Mouse (Mus musculus): ENCODE measurements around the gene Crisp4. TPM values are rescaled to one million over a fixed set of nuclear protein-coding genes. Genes with fewer than 3 reads are reported as not detected.
A peak's percentile ranks its signal among the peaks of the same experiment; 100 is the strongest.

Gene Crisp4
- polyA plus RNA-seq (2015; fragmentation: Nextera tagmentation; extraction: Ambion mirVana) = not detected in 2 replicates

DNA sequence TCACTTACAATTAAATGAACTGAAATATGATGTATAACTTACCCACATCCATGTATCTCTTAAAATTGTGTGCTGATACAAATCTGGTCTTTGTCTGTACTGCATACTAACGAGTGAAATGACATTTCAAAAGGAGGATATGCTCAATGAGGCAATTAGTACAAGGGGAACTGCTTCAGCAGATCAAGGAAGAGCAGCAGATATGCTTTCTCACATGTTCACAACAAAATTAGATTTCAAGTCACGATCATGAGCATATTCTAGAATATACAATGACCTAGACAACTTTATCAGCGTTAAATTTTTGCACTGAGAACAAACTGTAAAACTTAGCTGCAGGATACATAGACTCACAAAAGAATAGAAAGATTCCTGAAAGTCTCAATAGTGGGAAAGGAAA is at the start of gene Crisp4:
Gene Crisp4, minus strand, starts transcription at position 101 of the 400 bp plus-strand sequence.
- Histone ChIP-seq H3K4me2 (ENCODE audit: low read length) (no peak within 1 kb of the TSS), H3K4me1 (ENCODE audit: control insufficient read depth, insufficient read depth, low read length) (no peaks in the 10 kb centered on the region), H3K27me3 (ENCODE audit: control insufficient read depth, insufficient read depth, low read depth, low read length) (no peaks in the 10 kb centered on the region), H3K27ac (ENCODE audit: low read length) (no peak within 1 kb of the TSS), H3K9me3 (replicated peaks; ENCODE audit: control insufficient read depth, low read length, poor library complexity, severe bottlenecking) (no peaks in the 10 kb centered on the region), H3K36me3 (ENCODE audit: control insufficient read depth, insufficient read depth, low read length) (no peaks in the 10 kb centered on the region), H3K9ac (ENCODE audit: low read depth, low read length) (no peak within 1 kb of the TSS), H3K4me3 (ENCODE audit: low read depth, low read length) (no peak within 1 kb of the TSS)
- WGBS = 60% methylated on average over 3 of the region's 3 CpGs
- 0 out of 2 replicates have a peak, but pooled peaks have one; percentile 39 for ATAC-seq

- Histone ChIP-seq H3K27ac (ENCODE audit: low read length) (no peak overlapping the region; the same call in 1 of the 2 replicates), H3K9me3 (replicated peaks; ENCODE audit: control insufficient read depth, low read length, poor library complexity, severe bottlenecking) (no peaks in the 10 kb centered on the region), H3K4me2 (ENCODE audit: low read length) (no peak overlapping the region), H3K4me1 (ENCODE audit: control insufficient read depth, insufficient read depth, low read length) (peaks cover 6% of the 10 kb centered on the region), H3K36me3 (ENCODE audit: control insufficient read depth, insufficient read depth, low read length) (no peaks in the 10 kb centered on the region), H3K9ac (ENCODE audit: low read depth, low read length) (no peak overlapping the region), H3K4me3 (ENCODE audit: low read depth, low read length) (no peak overlapping the region), H3K27me3 (ENCODE audit: control insufficient read depth, insufficient read depth, low read depth, low read length) (no peaks in the 10 kb centered on the region)
- ATAC-seq = peak; percentile 60
- 26% methylated on average over 4 of the region's 4 CpGs for WGBS
Observed at GRCm38 (mm10) chr1:18191719-18192118, 46.0 kb upstream of the Crisp4 start.

DNA sequence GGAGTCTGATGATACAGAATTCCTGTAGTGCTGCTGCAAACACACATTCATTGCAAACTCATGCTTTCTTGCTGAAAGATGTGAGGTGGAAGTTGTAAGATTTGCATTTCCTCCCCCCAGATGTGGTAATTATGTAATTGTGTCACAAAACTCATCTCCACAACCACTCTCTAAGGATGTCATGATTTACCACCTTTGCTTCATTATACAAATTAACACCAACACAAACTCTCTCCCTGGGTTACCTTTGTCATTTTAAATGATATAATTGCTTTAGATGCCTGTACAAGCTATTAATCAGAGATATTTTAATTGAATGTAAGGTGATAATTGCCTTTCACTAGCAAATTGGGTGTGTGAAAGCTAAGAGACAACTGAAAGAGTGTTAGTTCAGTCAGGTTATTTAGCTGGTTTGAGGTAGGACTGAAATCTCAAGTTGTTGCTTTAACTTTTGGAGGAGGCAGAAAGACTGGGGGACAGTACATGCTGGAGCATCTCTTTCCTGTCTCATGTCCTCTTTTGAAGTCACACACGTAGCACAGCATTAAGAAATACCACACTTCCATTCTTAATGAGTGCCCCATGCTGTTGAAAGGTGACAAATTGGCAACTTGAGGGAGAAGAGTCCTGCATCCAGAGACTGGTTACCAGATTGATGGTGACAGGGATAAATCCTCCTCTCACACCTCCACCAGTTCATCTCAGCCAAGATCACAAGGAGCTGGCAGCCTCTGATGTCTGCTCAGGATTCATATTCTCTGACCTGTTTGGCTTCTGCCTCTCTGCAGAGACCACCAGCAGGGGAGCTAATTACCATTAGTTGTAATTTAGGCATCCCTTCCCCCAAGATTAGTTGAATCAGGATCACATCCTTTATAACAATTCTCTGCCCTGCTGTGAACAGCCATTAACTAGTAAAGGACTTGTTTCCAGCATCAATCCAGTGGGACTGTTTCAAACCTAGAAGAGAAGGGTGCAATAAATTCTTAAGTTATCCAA is 45.3 kb upstream of the Crisp4 start:
- H3K4me1 ChIP-seq (ENCODE audit: control insufficient read depth, insufficient read depth, low read length) = peaks cover 6% of the 10 kb centered on the region
- H3K4me2 ChIP-seq (ENCODE audit: low read length) = no peak overlapping the region
- no peak overlapping the region for H3K27ac ChIP-seq (ENCODE audit: low read length)
- peak; percentile 79 for ATAC-seq
- H3K9me3 ChIP-seq (replicated peaks; ENCODE audit: control insufficient read depth, low read length, poor library complexity, severe bottlenecking) = no peaks in the 10 kb centered on the region
- H3K9ac ChIP-seq (ENCODE audit: low read depth, low read length) = no peak overlapping the region
- H3K36me3 ChIP-seq (ENCODE audit: control insufficient read depth, insufficient read depth, low read length) = no peaks in the 10 kb centered on the region
- H3K27me3 ChIP-seq (ENCODE audit: control insufficient read depth, insufficient read depth, low read depth, low read length) = no peaks in the 10 kb centered on the region
- no peak overlapping the region for H3K4me3 ChIP-seq (ENCODE audit: low read depth, low read length)
- 0% methylated on average over 1 of the region's 1 CpGs for WGBS

DNA sequence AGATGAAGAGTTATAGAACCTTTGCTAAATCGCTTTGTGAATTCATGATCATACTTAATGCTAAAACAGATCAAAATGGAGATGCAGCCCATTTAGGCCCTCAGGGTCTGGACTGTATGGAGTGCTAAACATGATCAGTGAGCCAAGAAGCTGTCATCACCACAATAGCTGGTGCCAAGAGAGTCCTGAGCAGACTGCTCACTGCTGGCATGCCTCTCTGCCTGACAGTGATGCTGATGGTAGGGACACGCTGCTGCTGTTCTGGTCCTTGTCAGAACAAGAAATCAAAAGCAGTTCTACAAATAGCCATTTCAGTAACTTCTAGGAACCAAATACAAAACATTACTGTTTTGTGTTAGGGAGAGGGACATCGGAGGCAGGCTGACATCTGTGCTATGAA is 35.5 kb upstream of the Crisp4 start:
- no peak overlapping the region for H3K4me3 ChIP-seq (ENCODE audit: low read depth, low read length)
- H3K4me1 ChIP-seq (ENCODE audit: control insufficient read depth, insufficient read depth, low read length) = no peaks in the 10 kb centered on the region
- ATAC-seq = peak; percentile 85
- H3K9ac ChIP-seq (ENCODE audit: low read depth, low read length) = no peak overlapping the region
- no peaks in the 10 kb centered on the region for H3K27me3 ChIP-seq (ENCODE audit: control insufficient read depth, insufficient read depth, low read depth, low read length)
- H3K27ac ChIP-seq (ENCODE audit: low read length) = no peak overlapping the region
- no peak overlapping the region for H3K4me2 ChIP-seq (ENCODE audit: low read length)
- H3K36me3 ChIP-seq (ENCODE audit: control insufficient read depth, insufficient read depth, low read length) = no peaks in the 10 kb centered on the region
- 80% methylated on average over 3 of the region's 3 CpGs for WGBS
- H3K9me3 ChIP-seq (replicated peaks; ENCODE audit: control insufficient read depth, low read length, poor library complexity, severe bottlenecking) = no peaks in the 10 kb centered on the region

DNA sequence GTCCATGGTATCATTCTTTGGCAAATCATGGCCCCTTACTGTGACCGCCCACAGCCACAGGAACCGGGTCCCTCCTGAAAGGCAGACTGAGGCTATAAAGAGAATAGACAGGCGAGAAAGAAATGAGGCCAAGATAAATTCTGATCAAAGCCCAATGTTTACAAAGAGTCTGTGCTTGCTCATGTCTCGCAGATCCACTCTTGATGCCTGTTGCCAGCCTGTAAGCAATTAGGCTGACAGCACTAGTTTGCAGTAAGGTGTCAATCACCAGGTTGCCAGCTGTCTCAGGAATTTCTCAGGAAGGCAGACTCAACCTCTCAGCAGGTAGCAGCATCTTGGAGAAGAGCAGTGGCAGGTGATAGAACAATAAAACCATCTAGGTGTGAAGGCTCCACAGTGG is 24.9 kb upstream of the Crisp4 start:
- no peak for ATAC-seq
- Histone ChIP-seq H3K36me3 (ENCODE audit: control insufficient read depth, insufficient read depth, low read length) (no peaks in the 10 kb centered on the region), H3K27ac (ENCODE audit: low read length) (no peak overlapping the region), H3K9me3 (replicated peaks; ENCODE audit: control insufficient read depth, low read length, poor library complexity, severe bottlenecking) (no peaks in the 10 kb centered on the region), H3K4me2 (ENCODE audit: low read length) (no peak overlapping the region), H3K4me3 (ENCODE audit: low read depth, low read length) (no peak overlapping the region), H3K4me1 (ENCODE audit: control insufficient read depth, insufficient read depth, low read length) (no peaks in the 10 kb centered on the region), H3K27me3 (ENCODE audit: control insufficient read depth, insufficient read depth, low read depth, low read length) (no peaks in the 10 kb centered on the region), H3K9ac (ENCODE audit: low read depth, low read length) (no peak overlapping the region)
- 77% methylated on average over 4 of the region's 4 CpGs for WGBS

DNA sequence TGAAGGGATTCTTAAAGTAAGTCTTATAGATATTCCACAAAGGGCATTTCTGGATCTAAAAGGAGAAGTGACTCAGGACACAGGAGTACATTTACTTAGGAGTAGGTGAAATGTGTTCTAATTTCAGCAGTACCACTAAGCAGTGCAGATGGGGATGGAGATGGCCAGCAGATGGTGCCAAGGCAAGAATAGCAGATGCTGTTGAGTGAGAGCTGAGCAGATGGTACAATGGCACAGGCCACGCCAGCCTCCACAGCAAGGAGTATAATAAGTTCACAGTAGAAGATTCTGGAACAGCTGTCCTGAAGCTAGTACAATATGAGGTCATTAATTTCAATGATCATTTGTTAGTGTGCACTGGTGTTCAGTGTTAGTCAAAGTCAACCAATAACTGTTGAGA is 22.6 kb upstream of the Crisp4 start:
- no peak overlapping the region for H3K27ac ChIP-seq (ENCODE audit: low read length)
- no peaks in the 10 kb centered on the region for H3K36me3 ChIP-seq (ENCODE audit: control insufficient read depth, insufficient read depth, low read length)
- 61% methylated on average over 1 of the region's 1 CpGs for WGBS
- no peak overlapping the region for H3K9ac ChIP-seq (ENCODE audit: low read depth, low read length)
- no peaks in the 10 kb centered on the region for H3K4me1 ChIP-seq (ENCODE audit: control insufficient read depth, insufficient read depth, low read length)
- no peaks in the 10 kb centered on the region for H3K9me3 ChIP-seq (replicated peaks; ENCODE audit: control insufficient read depth, low read length, poor library complexity, severe bottlenecking)
- H3K4me3 ChIP-seq (ENCODE audit: low read depth, low read length) = no peak overlapping the region
- ATAC-seq = no peak
- no peak overlapping the region for H3K4me2 ChIP-seq (ENCODE audit: low read length)
- H3K27me3 ChIP-seq (ENCODE audit: control insufficient read depth, insufficient read depth, low read depth, low read length) = no peaks in the 10 kb centered on the region

GRCm38 (mm10) chr1:18159082-18159481 is 13.4 kb upstream of the Crisp4 start:
- Histone ChIP-seq H3K9me3 (replicated peaks; ENCODE audit: control insufficient read depth, low read length, poor library complexity, severe bottlenecking) (no peaks in the 10 kb centered on the region), H3K9ac (ENCODE audit: low read depth, low read length) (no peak overlapping the region), H3K4me3 (ENCODE audit: low read depth, low read length) (no peak overlapping the region), H3K27ac (ENCODE audit: low read length) (no peak overlapping the region), H3K4me1 (ENCODE audit: control insufficient read depth, insufficient read depth, low read length) (no peaks in the 10 kb centered on the region), H3K27me3 (ENCODE audit: control insufficient read depth, insufficient read depth, low read depth, low read length) (no peaks in the 10 kb centered on the region), H3K36me3 (ENCODE audit: control insufficient read depth, insufficient read depth, low read length) (no peaks in the 10 kb centered on the region), H3K4me2 (ENCODE audit: low read length) (no peak overlapping the region)
- no peak for ATAC-seq
- WGBS = 75% methylated on average over 6 of the region's 6 CpGs

DNA sequence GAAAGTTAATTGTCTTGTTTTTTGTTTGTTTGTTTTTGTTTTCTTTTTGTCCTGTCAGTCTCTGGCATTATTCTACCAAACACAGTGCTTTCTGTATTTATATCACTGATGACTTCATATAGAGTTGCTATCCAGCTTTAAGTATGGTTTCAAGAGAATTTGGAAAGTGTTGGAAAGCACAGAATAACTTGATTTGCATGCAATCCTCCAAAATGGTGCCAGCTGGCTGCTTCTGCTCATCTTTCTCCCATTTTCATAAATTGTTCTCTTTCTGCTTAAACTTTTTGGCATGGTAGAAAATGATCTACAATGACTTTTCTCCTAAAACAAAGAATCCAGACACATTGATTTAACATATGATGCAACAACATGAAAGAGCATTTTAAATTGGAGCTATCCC is 2.5 kb upstream of the Crisp4 start:
- Histone ChIP-seq H3K9me3 (replicated peaks; ENCODE audit: control insufficient read depth, low read length, poor library complexity, severe bottlenecking) (no peaks in the 10 kb centered on the region), H3K9ac (ENCODE audit: low read depth, low read length) (no peak overlapping the region), H3K27ac (ENCODE audit: low read length) (no peak overlapping the region), H3K36me3 (ENCODE audit: control insufficient read depth, insufficient read depth, low read length) (no peaks in the 10 kb centered on the region), H3K4me2 (ENCODE audit: low read length) (no peak overlapping the region), H3K27me3 (ENCODE audit: control insufficient read depth, insufficient read depth, low read depth, low read length) (no peaks in the 10 kb centered on the region), H3K4me3 (ENCODE audit: low read depth, low read length) (no peak overlapping the region), H3K4me1 (ENCODE audit: control insufficient read depth, insufficient read depth, low read length) (no peaks in the 10 kb centered on the region)
- no peak for ATAC-seq

DNA sequence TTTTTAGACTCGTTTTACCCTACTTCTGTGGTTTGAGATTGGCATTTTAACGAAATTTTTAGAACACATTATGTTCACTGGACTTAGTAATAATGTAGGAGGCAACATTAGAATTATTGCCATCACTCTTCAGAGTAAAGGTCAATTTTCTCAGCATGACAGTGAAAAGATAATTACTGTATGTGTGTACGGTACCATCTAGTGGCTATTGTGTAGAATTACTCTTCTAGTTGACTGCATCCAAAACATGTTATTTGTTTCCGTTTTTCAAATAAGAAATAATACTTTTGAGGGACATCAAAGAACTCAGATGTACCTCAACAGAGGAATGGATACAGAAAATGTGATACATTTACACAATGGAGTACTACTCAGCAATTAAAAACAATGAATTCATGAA is 14.0 kb downstream of the Crisp4 start:
- Histone ChIP-seq H3K4me3 (ENCODE audit: low read depth, low read length) (no peak overlapping the region), H3K36me3 (ENCODE audit: control insufficient read depth, insufficient read depth, low read length) (no peaks in the 10 kb centered on the region), H3K9me3 (replicated peaks; ENCODE audit: control insufficient read depth, low read length, poor library complexity, severe bottlenecking) (no peaks in the 10 kb centered on the region), H3K27me3 (ENCODE audit: control insufficient read depth, insufficient read depth, low read depth, low read length) (no peaks in the 10 kb centered on the region), H3K9ac (ENCODE audit: low read depth, low read length) (no peak overlapping the region), H3K4me1 (ENCODE audit: control insufficient read depth, insufficient read depth, low read length) (no peaks in the 10 kb centered on the region), H3K27ac (ENCODE audit: low read length) (no peak overlapping the region), H3K4me2 (ENCODE audit: low read length) (no peak overlapping the region)
- no peak for ATAC-seq
- 63% methylated on average over 4 of the region's 4 CpGs for WGBS
